Mouse (Mus musculus) G1E (cell line): ENCODE measurements around the gene Mnd1. TPM values are rescaled to one million over a fixed set of nuclear protein-coding genes. Genes with fewer than 3 reads are reported as not detected.

Experiments used
- ATAC-seq: 2 replicates; pipeline ENCODE4 v1.8.0; 2016; ENCODE audit warnings: mild to moderate bottlenecking; ENCODE audit not compliant: insufficient number of reproducible peaks, poor library complexity, low FRiP score, severe bottlenecking; ENCODE audit errors: extremely low read depth
- DNase-seq: peaks from one replicate; pipeline ENCODE4 v3.0.0; 2012; ENCODE audit warnings: low spot score
- H3K27me3 ChIP-seq: 2 replicates; pipeline ENCODE4 v1.6.1; 2012; ENCODE audit warnings: mild to moderate bottlenecking, low read length, inconsistent platforms; ENCODE audit not compliant: insufficient read depth
- H3K36me3 ChIP-seq: replicated peaks from 2 replicates; pipeline ENCODE3; 2012; ENCODE audit warnings: mild to moderate bottlenecking, inconsistent platforms
- H3K4me1 ChIP-seq: 2 replicates; pipeline ENCODE4 v1.6.1; 2012; ENCODE audit warnings: low read depth, low read length, inconsistent platforms, mixed read lengths; ENCODE audit not compliant: insufficient read depth
- H3K4me3 ChIP-seq: 2 replicates; pipeline ENCODE4 v1.5.1; 2012; ENCODE audit warnings: low read depth, mild to moderate bottlenecking, inconsistent platforms, low read length, moderate library complexity, mixed read lengths
- H3K9me3 ChIP-seq: replicated peaks from 2 replicates; pipeline ENCODE4 v1.6.1; 2012; ENCODE audit warnings: inconsistent platforms
- CTCF ChIP-seq: IDR thresholded peaks from 2 replicates; pipeline ENCODE4 v1.5.1; 2012; ENCODE audit warnings: low read depth, low read length, inconsistent platforms, mixed read lengths
- GATA1 ChIP-seq: IDR thresholded peaks from 2 replicates; pipeline ENCODE4 v1.6.1; 2012; ENCODE audit warnings: borderline replicate concordance, low read length, inconsistent platforms, mixed read lengths
- GATA2 ChIP-seq: IDR thresholded peaks from 2 replicates; pipeline ENCODE4 v1.6.1; 2012; ENCODE audit warnings: low read depth, low read length, inconsistent platforms, borderline replicate concordance
- POLR2AphosphoS5 ChIP-seq: IDR thresholded peaks from 2 replicates; pipeline ENCODE4 v1.6.1; 2012; ENCODE audit warnings: low read depth, low read length, inconsistent platforms; ENCODE audit not compliant: insufficient replicate concordance
- TAL1 ChIP-seq: conservative IDR thresholded peaks from 2 replicates; pipeline ENCODE4 v1.6.1; 2012; ENCODE audit warnings: low read depth, low read length, inconsistent platforms, mixed read lengths
- polyA plus RNA-seq: library from polyadenylated mRNA; stranded (reverse); fragments of >175 nt; gene quantifications from 2 replicates; pipeline ENCODE4 v1.2.3, GENCODE M21; 2012
- total RNA-seq, 2 experiments: library from RNA; stranded (forward) in 1 of 2; stranded (reverse) in 1 of 2; fragments of 200-1000 nt in 1 of 2; fragments of >200 nt in 1 of 2; fragmentation: Nextera tagmentation in 1 of 2; gene quantifications; 2 replicates each; pipeline ENCODE4 v1.2.3; 2014 to 2017

Gene Mnd1
- total and polyA plus RNA-seq, 3 experiments: 1.8 to 23.5 (median 6.1) TPM

GRCm38 (mm10) chr3:84086337-84086736, 69.2 kb downstream of the Mnd1 start:
- Histone ChIP-seq H3K4me3 (no peak overlapping the region), H3K9me3 (peaks cover 4% of the 10 kb centered on the region), H3K27me3 (no peaks in the 10 kb centered on the region), H3K36me3 (peaks cover 8% of the 10 kb centered on the region), H3K4me1 (no peaks in the 10 kb centered on the region)
- ATAC-seq (no peak), DNase-seq (no peak)
- TF ChIP-seq GATA1: no peak
- TF ChIP-seq CTCF: no peak
- TF ChIP-seq POLR2AphosphoS5: no peak
- no peak for TF ChIP-seq TAL1
- TF ChIP-seq GATA2: no peak

- Histone ChIP-seq H3K27me3 (no peaks in the 10 kb centered on the region), H3K36me3 (peaks cover 3% of the 10 kb centered on the region), H3K9me3 (peaks cover 4% of the 10 kb centered on the region), H3K4me3 (no peak overlapping the region), H3K4me1 (no peaks in the 10 kb centered on the region)
- TF ChIP-seq POLR2AphosphoS5 (no peak), GATA1 (no peak), CTCF (no peak), TAL1 (no peak), GATA2 (no peak)
- ATAC-seq (no peak), DNase-seq (no peak)
Observed at GRCm38 (mm10) chr3:84085429-84085828, 70.2 kb downstream of the Mnd1 start.

- Histone ChIP-seq H3K27me3 (peaks cover 8% of the 10 kb centered on the region), H3K4me3 (no peak overlapping the region), H3K4me1 (no peaks in the 10 kb centered on the region; the same call in 1 of the 2 replicates), H3K36me3 (no peaks in the 10 kb centered on the region), H3K9me3 (peaks cover 4% of the 10 kb centered on the region)
- no peak for DNase-seq
- no peak for ATAC-seq
- TF ChIP-seq POLR2AphosphoS5 (no peak), GATA1 (no peak), CTCF (no peak), GATA2 (no peak), TAL1 (no peak)
Observed at GRCm38 (mm10) chr3:84081208-84081722, 74.3 kb downstream of the Mnd1 start.

- TF ChIP-seq GATA2 (no peak), POLR2AphosphoS5 (no peak), TAL1 (no peak), GATA1 (no peak), CTCF (no peak)
- DNase-seq (no peak), ATAC-seq (no peak)
- Histone ChIP-seq H3K4me1 (no peaks in the 10 kb centered on the region; the same call in 1 of the 2 replicates), H3K36me3 (no peaks in the 10 kb centered on the region), H3K9me3 (peaks cover 4% of the 10 kb centered on the region), H3K27me3 (peaks cover 10% of the 10 kb centered on the region), H3K4me3 (no peak overlapping the region)
Observed at GRCm38 (mm10) chr3:84080074-84080473, 75.5 kb downstream of the Mnd1 start.

- DNase-seq (no peak), ATAC-seq (no peak)
- H3K4me3 ChIP-seq: no peak overlapping the region
- H3K36me3 ChIP-seq: no peaks in the 10 kb centered on the region
- H3K27me3 ChIP-seq: peaks cover 10% of the 10 kb centered on the region
- TF ChIP-seq TAL1: no peak
- TF ChIP-seq GATA1: no peak
- TF ChIP-seq POLR2AphosphoS5: no peak
- TF ChIP-seq CTCF: no peak
- TF ChIP-seq GATA2: no peak
- peaks cover 4% of the 10 kb centered on the region for H3K9me3 ChIP-seq
- H3K4me1 ChIP-seq: no peaks in the 10 kb centered on the region; the same call in 1 of the 2 replicates
Observed at GRCm38 (mm10) chr3:84077505-84077904, 78.1 kb downstream of the Mnd1 start.

GRCm38 (mm10) chr3:84076543-84077332, 78.8 kb downstream of the Mnd1 start:
- Histone ChIP-seq H3K36me3 (no peaks in the 10 kb centered on the region), H3K9me3 (no peaks in the 10 kb centered on the region), H3K27me3 (peaks cover 10% of the 10 kb centered on the region), H3K4me3 (no peak overlapping the region), H3K4me1 (peaks cover under 1% of the 10 kb centered on the region)
- TF ChIP-seq POLR2AphosphoS5 (no peak), GATA2 (no peak), TAL1 (no peak), GATA1 (no peak)
- ATAC-seq (no peak), DNase-seq (no peak)
